Mouse (Mus musculus): Measurements from ENCODE around the gene Ogdh. TPM values are rescaled to one million over a fixed set of nuclear protein-coding genes. Genes with fewer than 3 reads are reported as not detected.
A peak's percentile ranks its signal among the peaks of the same experiment; 100 is the strongest.

The Ogdh gene
- total and polyA plus RNA-seq, 3 experiments: 91.8 to 118 (median 94.9) TPM

- TF ChIP-seq NRF1 (IDR thresholded peaks at IDR 0.05; ENCODE audit: insufficient read depth, low read depth, low read length, poor library complexity, severe bottlenecking) (peak; percentile 91), ZKSCAN1 (IDR thresholded peaks at IDR 0.05; ENCODE audit: low read depth, low read length) (no peak), MEF2A (IDR thresholded peaks at IDR 0.05; ENCODE audit: extremely low read depth, insufficient replicate concordance, low read depth, low read length, poor library complexity, severe bottlenecking) (no peak), SIN3A (IDR thresholded peaks at IDR 0.05; ENCODE audit: low read length) (peak; percentile 98), USF2 (IDR thresholded peaks at IDR 0.05; ENCODE audit: borderline replicate concordance in 1 of 2, insufficient read depth in 1 of 2, low read depth in 1 of 2, low read length in 2 of 2) (no peak), CHD1 (IDR thresholded peaks at IDR 0.05; ENCODE audit: low read depth, low read length) (no peak), MAX (IDR thresholded peaks at IDR 0.05; ENCODE audit: low read length) (peak; percentile 94), USF1 (IDR thresholded peaks at IDR 0.05; ENCODE audit: low read depth, low read length) (peak; percentile 58; the same call in 1 of the 2 replicates), GATA1 (IDR thresholded peaks at IDR 0.05; ENCODE audit: low read depth, low read length) (peak; percentile 90), MAZ (IDR thresholded peaks at IDR 0.05; ENCODE audit: low read depth, low read length) (no peak), KAT2A (conservative IDR thresholded peaks at IDR 0.05; ENCODE audit: low read depth, low read length) (peak; percentile 82), ZMIZ1 (IDR thresholded peaks at IDR 0.05; ENCODE audit: low read depth, low read length) (peak; percentile 61), TAL1 (IDR thresholded peaks at IDR 0.05; ENCODE audit: low read length) (peak; percentile 73), MXI1 (IDR thresholded peaks at IDR 0.05; ENCODE audit: low read depth, low read length) (peak; percentile 100), EP300 (IDR thresholded peaks at IDR 0.05; ENCODE audit: low read depth in 1 of 2, low read length in 2 of 2) (no peak), CTCF (IDR thresholded peaks at IDR 0.05 in 2 of 3, conservative IDR thresholded peaks at IDR 0.05 in 1 of 3; ENCODE audit: control insufficient read depth in 1 of 3, insufficient read depth in 1 of 3, low read depth in 2 of 3, low read length in 3 of 3, poor library complexity in 1 of 3, severe bottlenecking in 1 of 3) (0 out of 6 replicates have a peak, but pooled peaks of 1 of the 3 experiments have one; percentile 2), MYB (IDR thresholded peaks at IDR 0.05; ENCODE audit: low read depth, low read length) (no peak), NELFE (IDR thresholded peaks at IDR 0.05; ENCODE audit: low read depth, low read length) (peak; percentile 99), E2F4 (IDR thresholded peaks at IDR 0.05; ENCODE audit: borderline replicate concordance, low read depth, low read length) (no peak), POLR2AphosphoS2 (IDR thresholded peaks at IDR 0.05; ENCODE audit: low read length) (peak; percentile 97), JUND (IDR thresholded peaks at IDR 0.05; ENCODE audit: low read depth, low read length) (no peak), MYC (IDR thresholded peaks at IDR 0.05; ENCODE audit: low read depth, low read length) (peak; percentile 98)
Measured at GRCm38 (mm10) chr11:6267320-6268254, 23.8 kb upstream of the Ogdh start, which contains the start of gene Ddx56 (continued).
